Comparison of ENCODE assay signal across 26 mouse cellular contexts in the genomic region with DNA sequence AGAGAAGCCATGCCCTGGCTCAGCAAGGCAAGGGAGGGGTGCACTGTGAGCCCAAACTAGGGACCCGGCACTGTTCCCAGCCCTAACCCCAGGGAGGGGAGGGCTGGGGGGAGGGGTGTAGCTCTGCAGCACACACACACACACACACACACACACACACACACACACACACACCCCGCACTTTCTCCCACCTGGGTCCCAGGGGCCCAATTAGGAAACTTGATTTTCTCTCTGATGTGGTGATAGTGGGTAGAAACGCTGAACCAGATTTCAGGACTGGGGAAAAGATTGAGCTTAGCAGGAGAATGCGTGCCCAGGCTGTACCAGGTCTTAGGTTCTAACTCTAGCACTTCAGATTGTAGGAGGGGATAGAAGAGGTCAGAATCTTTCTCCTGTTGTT. TPM values are rescaled to one million over a fixed set of nuclear protein-coding genes. Genes with fewer than 3 reads are reported as not detected.
DNase-seq lines count a peak whose midpoint lies in the region; ATAC-seq and TF ChIP-seq lines count a peak whose summit lies in the region.
"Had no signal": no experiment of that assay in that cellular context is flagged by ENCODE, and none has a peak within 500 bp of the region (broad histone marks: within the 10 kb centered on the region; RNA-seq: fewer than 3 reads in every experiment).

No protein-coding gene starts in this region.

- no peak for DNase-seq in gastrocnemius, adult 2 months
- DNase-seq in gastrocnemius, postnatal 25 days = no peak
- DNase-seq in midbrain, embryonic 10.5 days (ENCODE audit: low spot score) = no peak
- peak; percentile 29 for DNase-seq in limb, embryonic 10.5 days (ENCODE audit: low spot score)
- no peak for DNase-seq in lung, postnatal 36 days
- DNase-seq: adrenal gland, adult 2 months; adrenal gland, postnatal 14 days; B cell, adult 2 months; cerebellum, adult 11-12 months; cerebellum, adult 9-10 months; cerebellum, postnatal 14 days; gastrocnemius, postnatal 14 days; heart, adult 18-20 months had no signal

- H3K4me2 ChIP-seq in midbrain, embryonic 13.5 days (replicated peaks) = no peak overlapping the region
- H3K4me2 ChIP-seq in kidney, embryonic 14.5 days (replicated peaks; ENCODE audit: low read depth, low read length) = no peak overlapping the region
- H3K4me2 ChIP-seq: embryonic facial prominence, embryonic 12.5 days; embryonic facial prominence, embryonic 15.5 days; forebrain, embryonic 13.5 days; heart, embryonic 13.5 days; hindbrain, embryonic 14.5 days had no signal

- no peak overlapping the region for H3K4me3 ChIP-seq in gastrocnemius, adult 2 months
- no peak overlapping the region for H3K4me3 ChIP-seq in midbrain, embryonic 10.5 days
- H3K4me3 ChIP-seq in midbrain, embryonic 13.5 days (replicated peaks) = no peak overlapping the region
- H3K4me3 ChIP-seq in limb, embryonic 10.5 days = no peak overlapping the region
- H3K4me3 ChIP-seq in kidney, embryonic 14.5 days (ENCODE audit: low read length) = no peak overlapping the region
- H3K4me3 ChIP-seq: embryonic facial prominence, embryonic 12.5 days; embryonic facial prominence, embryonic 15.5 days; forebrain, embryonic 13.5 days; heart, embryonic 13.5 days had no signal

- H3K9ac ChIP-seq in midbrain, embryonic 13.5 days (replicated peaks) = no peak overlapping the region
- no peak overlapping the region for H3K9ac ChIP-seq in kidney, embryonic 14.5 days (ENCODE audit: low read depth, low read length)
- H3K9ac ChIP-seq: embryonic facial prominence, embryonic 12.5 days; embryonic facial prominence, embryonic 15.5 days; forebrain, embryonic 13.5 days; heart, embryonic 13.5 days; hindbrain, embryonic 14.5 days had no signal

- H3K27ac ChIP-seq in gastrocnemius, adult 2 months = peak overlapping the region; percentile 80
- peak overlapping the region; percentile 17; the same call in 1 of the 2 replicates for H3K27ac ChIP-seq in midbrain, embryonic 10.5 days (replicated peaks)
- H3K27ac ChIP-seq in midbrain, embryonic 13.5 days = no peak overlapping the region
- no peak overlapping the region; the same call in 1 of the 2 replicates for H3K27ac ChIP-seq in limb, embryonic 10.5 days
- H3K27ac ChIP-seq in kidney, embryonic 14.5 days (ENCODE audit: low read depth, low read length) = no peak overlapping the region
- H3K27ac ChIP-seq: embryonic facial prominence, embryonic 12.5 days; embryonic facial prominence, embryonic 15.5 days; forebrain, embryonic 13.5 days; heart, embryonic 13.5 days; hindbrain, embryonic 14.5 days; hindbrain, postnatal 0 days had no signal

- H3K36me3 ChIP-seq in midbrain, embryonic 10.5 days = no peaks in the 10 kb centered on the region; the same call in 1 of the 2 replicates
- no peaks in the 10 kb centered on the region for H3K36me3 ChIP-seq in midbrain, embryonic 13.5 days
- peaks cover 21% of the 10 kb centered on the region for H3K36me3 ChIP-seq in limb, embryonic 10.5 days
- H3K36me3 ChIP-seq in kidney, embryonic 14.5 days (ENCODE audit: control insufficient read depth, insufficient read depth, low read length) = no peaks in the 10 kb centered on the region
- H3K36me3 ChIP-seq: embryonic facial prominence, embryonic 12.5 days; heart, embryonic 13.5 days had no signal

- ATAC-seq in midbrain, embryonic 13.5 days = no peak
- ATAC-seq in kidney, embryonic 14.5 days (ENCODE audit: low FRiP score, low TSS enrichment) = no peak
- ATAC-seq: forebrain, embryonic 13.5 days; forebrain, embryonic 16.5 days; inflammation-experienced regulatory T-cells, adult 6 months; intestine, embryonic 16.5 days had no signal

- WGBS in midbrain, embryonic 10.5 days = 85% methylated on average over 4 of the region's 4 CpGs
- WGBS in midbrain, embryonic 13.5 days = 79% methylated on average over 3 of the region's 4 CpGs
- 80% methylated on average over 4 of the region's 4 CpGs for WGBS in limb, embryonic 10.5 days
- WGBS in kidney, embryonic 14.5 days = 74% methylated on average over 4 of the region's 4 CpGs

- no peak for TF ChIP-seq CTCF in gastrocnemius, adult 2 months (IDR thresholded peaks at IDR 0.05)

- peaks cover 35% of the 10 kb centered on the region for H3K4me1 ChIP-seq in midbrain, embryonic 10.5 days
- peaks cover 29% of the 10 kb centered on the region for H3K4me1 ChIP-seq in midbrain, embryonic 13.5 days (replicated peaks)
- peaks cover 36% of the 10 kb centered on the region for H3K4me1 ChIP-seq in limb, embryonic 10.5 days
- peaks cover 13% of the 10 kb centered on the region for H3K4me1 ChIP-seq in kidney, embryonic 14.5 days (ENCODE audit: control insufficient read depth, insufficient read depth, low read length)

- H3K9me3 ChIP-seq in midbrain, embryonic 10.5 days (replicated peaks) = no peaks in the 10 kb centered on the region
- no peaks in the 10 kb centered on the region for H3K9me3 ChIP-seq in midbrain, embryonic 13.5 days
- H3K9me3 ChIP-seq in limb, embryonic 10.5 days (replicated peaks) = no peaks in the 10 kb centered on the region
- no peaks in the 10 kb centered on the region for H3K9me3 ChIP-seq in kidney, embryonic 14.5 days (ENCODE audit: control insufficient read depth, low read length)
- H3K9me3 ChIP-seq: embryonic facial prominence, embryonic 12.5 days; embryonic facial prominence, embryonic 15.5 days; forebrain, embryonic 13.5 days; heart, embryonic 13.5 days had no signal

- H3K27me3 ChIP-seq in midbrain, embryonic 10.5 days (ENCODE audit: low read depth, poor library complexity, severe bottlenecking) = no peaks in the 10 kb centered on the region
- no peaks in the 10 kb centered on the region for H3K27me3 ChIP-seq in midbrain, embryonic 13.5 days
- H3K27me3 ChIP-seq in limb, embryonic 10.5 days (ENCODE audit: low read depth, poor library complexity, severe bottlenecking) = no peaks in the 10 kb centered on the region
- H3K27me3 ChIP-seq in kidney, embryonic 14.5 days (ENCODE audit: control insufficient read depth, insufficient read depth, low read length) = no peaks in the 10 kb centered on the region
- H3K27me3 ChIP-seq: embryonic facial prominence, embryonic 12.5 days; embryonic facial prominence, embryonic 15.5 days; forebrain, embryonic 13.5 days; heart, embryonic 13.5 days had no signal

- intact Hi-C loops in gastrocnemius, adult 2 months (cut with DNase I) = no loop called here

RNA-seq across cellular contexts. Expression of a gene that starts 23.3 kb away (rescaled TPM):
- under 1 TPM in 1 of 2 experiments, not detected in 1; 0.13 TPM for total RNA-seq in gastrocnemius, adult 2 months (2021)
- not detected for total RNA-seq in gastrocnemius, postnatal 25 days (2021)
- 0.12 and 0.22 TPM in 2 replicates for polyA plus RNA-seq in midbrain, embryonic 10.5 days (2016; fragmentation: Nextera tagmentation; extraction: Ambion mirVana)
- 0.41 and 0.62 TPM in 2 replicates for polyA plus RNA-seq in midbrain, embryonic 13.5 days (2015; fragmentation: Nextera tagmentation; extraction: Ambion mirVana)
- polyA plus RNA-seq in limb, embryonic 10.5 days (2016; fragmentation: Nextera tagmentation; extraction: Ambion mirVana) = 0.29 and 0.38 TPM in 2 replicates
- 0.44 and 0.79 TPM in 2 replicates for polyA plus RNA-seq in kidney, embryonic 14.5 days (2014; fragmentation: Nextera tagmentation; extraction: Ambion mirVana)
- polyA plus RNA-seq: inflammation-experienced regulatory T-cells, adult 6 months had no signal

RNA-seq across cellular contexts. Expression of a gene that starts 33.2 kb away (rescaled TPM):
- 10 to 100 TPM; 35.2 to 35.4 TPM for total RNA-seq in gastrocnemius, adult 2 months (2021)
- 10 to 100 TPM; 28.5 to 36.6 TPM for total RNA-seq in gastrocnemius, postnatal 25 days (2021)
- 8.6 TPM in 2 replicates for polyA plus RNA-seq in midbrain, embryonic 10.5 days (2016; fragmentation: Nextera tagmentation; extraction: Ambion mirVana)
- 6.3 and 7.1 TPM in 2 replicates for polyA plus RNA-seq in midbrain, embryonic 13.5 days (2015; fragmentation: Nextera tagmentation; extraction: Ambion mirVana)
- polyA plus RNA-seq in limb, embryonic 10.5 days (2016; fragmentation: Nextera tagmentation; extraction: Ambion mirVana) = 10.7 and 12.0 TPM in 2 replicates
- polyA plus RNA-seq in kidney, embryonic 14.5 days (2014; fragmentation: Nextera tagmentation; extraction: Ambion mirVana) = 16.3 and 18.1 TPM in 2 replicates

RNA-seq across cellular contexts. Expression of a gene that starts 36.4 kb away (rescaled TPM):
- total RNA-seq in gastrocnemius, adult 2 months (2021) = 1 to 10 TPM; 3.8 to 5.6 TPM
- 1 to 10 TPM; 2.9 to 3.2 TPM for total RNA-seq in gastrocnemius, postnatal 25 days (2021)
- polyA plus RNA-seq in midbrain, embryonic 10.5 days (2016; fragmentation: Nextera tagmentation; extraction: Ambion mirVana) = 1.4 and 2.2 TPM in 2 replicates
- 0.94 and 2.9 TPM in 2 replicates for polyA plus RNA-seq in midbrain, embryonic 13.5 days (2015; fragmentation: Nextera tagmentation; extraction: Ambion mirVana)
- polyA plus RNA-seq in limb, embryonic 10.5 days (2016; fragmentation: Nextera tagmentation; extraction: Ambion mirVana) = 0.69 and 1.2 TPM in 2 replicates
- 2.0 and 5.2 TPM in 2 replicates for polyA plus RNA-seq in kidney, embryonic 14.5 days (2014; fragmentation: Nextera tagmentation; extraction: Ambion mirVana)
- total RNA-seq: hematopoietic stem cell, adult 5-6 weeks; MEL had no signal

RNA-seq across cellular contexts. Expression of a gene that starts 52.7 kb away (rescaled TPM):
- total RNA-seq in gastrocnemius, adult 2 months (2021) = 100 to 1,000 TPM in 1 of 2 experiments, 10 to 100 TPM in 1; 92.2 to 111 TPM
- total RNA-seq in gastrocnemius, postnatal 25 days (2021) = 10 to 100 TPM; 82.7 to 82.9 TPM
- polyA plus RNA-seq in midbrain, embryonic 10.5 days (2016; fragmentation: Nextera tagmentation; extraction: Ambion mirVana) = 31.8 and 34.4 TPM in 2 replicates
- polyA plus RNA-seq in midbrain, embryonic 13.5 days (2015; fragmentation: Nextera tagmentation; extraction: Ambion mirVana) = 17.2 and 18.6 TPM in 2 replicates
- 50.5 and 61.4 TPM in 2 replicates for polyA plus RNA-seq in limb, embryonic 10.5 days (2016; fragmentation: Nextera tagmentation; extraction: Ambion mirVana)
- polyA plus RNA-seq in kidney, embryonic 14.5 days (2014; fragmentation: Nextera tagmentation; extraction: Ambion mirVana) = 66.7 and 86.0 TPM in 2 replicates

RNA-seq across cellular contexts. Expression of a gene that starts 53.9 kb away (rescaled TPM):
- total RNA-seq in gastrocnemius, adult 2 months (2021) = 10 to 100 TPM; 45.4 to 70.5 TPM
- total RNA-seq in gastrocnemius, postnatal 25 days (2021) = 10 to 100 TPM; 56.7 to 58.0 TPM
- polyA plus RNA-seq in midbrain, embryonic 10.5 days (2016; fragmentation: Nextera tagmentation; extraction: Ambion mirVana) = 99.5 and 107 TPM in 2 replicates
- polyA plus RNA-seq in midbrain, embryonic 13.5 days (2015; fragmentation: Nextera tagmentation; extraction: Ambion mirVana) = 81.5 and 92.2 TPM in 2 replicates
- polyA plus RNA-seq in limb, embryonic 10.5 days (2016; fragmentation: Nextera tagmentation; extraction: Ambion mirVana) = 113 and 121 TPM in 2 replicates
- 126 and 154 TPM in 2 replicates for polyA plus RNA-seq in kidney, embryonic 14.5 days (2014; fragmentation: Nextera tagmentation; extraction: Ambion mirVana)

Comparison
In these comparisons a context has a peak if more than half of its experiments do, and no peak if none do; other contexts are left out.
1. H3K27ac ChIP-seq: peak in gastrocnemius, adult 2 months (single experiment) and midbrain, embryonic 10.5 days (single experiment); none in midbrain, embryonic 13.5 days (single experiment), limb, embryonic 10.5 days (single experiment) and kidney, embryonic 14.5 days (single experiment).